Mouse (Mus musculus) cerebellum, adult 9-11 months (tissue): Measurements from ENCODE around the gene Slc6a16.
A peak's percentile ranks its signal among the peaks of the same experiment; 100 is the strongest.
"Not testable (repeated sequence)": the region's sequence is repeated elsewhere in the genome, so short reads cannot be mapped to it uniquely, and the experiment has no call there.

ENCODE experiments used
- DNase-seq: peaks from one replicate; pipeline ENCODE4 v3.0.0; 2022

Slc6a16 gene

GRCm38 (mm10) chr7:45255822-45256221 is 14.9 kb downstream of the Slc6a16 start:
- not testable (repeated sequence) for DNase-seq

- DNase-seq: no peak
Observed at GRCm38 (mm10) chr7:45257063-45257840, 16.4 kb downstream of the Slc6a16 start.

- no peak for DNase-seq
Observed at GRCm38 (mm10) chr7:45259281-45259680, 18.4 kb downstream of the Slc6a16 start.

- no peak for DNase-seq
Observed at GRCm38 (mm10) chr7:45262266-45262665, 21.4 kb downstream of the Slc6a16 start.

- no peak for DNase-seq
Observed at GRCm38 (mm10) chr7:45263006-45263607, 22.2 kb downstream of the Slc6a16 start.

- DNase-seq: no peak
Observed at GRCm38 (mm10) chr7:45264348-45264747, 23.5 kb downstream of the Slc6a16 start.

GRCm38 (mm10) chr7:45265518-45265917 is 24.6 kb downstream of the Slc6a16 start:
- no peak for DNase-seq

GRCm38 (mm10) chr7:45272786-45273412 is 32.0 kb downstream of the Slc6a16 start:
- no peak for DNase-seq

GRCm38 (mm10) chr7:45273672-45274071 is 32.8 kb downstream of the Slc6a16 start:
- DNase-seq: no peak

- peak; percentile 72 for DNase-seq
Observed at GRCm38 (mm10) chr7:45277136-45277760, 36.4 kb downstream of the Slc6a16 start, which contains the start of gene Slc6a21. Gene Slc6a21 (plus strand): TSS chr7:45277513.

GRCm38 (mm10) chr7:45286486-45286885 is 45.6 kb downstream of the Slc6a16 start:
- no peak for DNase-seq

GRCm38 (mm10) chr7:45296626-45297025 is 55.7 kb downstream of the Slc6a16 start:
- DNase-seq: no peak

- no peak for DNase-seq
Observed at GRCm38 (mm10) chr7:45297563-45297962, 56.7 kb downstream of the Slc6a16 start.

- peak; percentile 46 for DNase-seq
Observed at GRCm38 (mm10) chr7:45299752-45300151, 58.9 kb downstream of the Slc6a16 start.

- peak; percentile 64 for DNase-seq
Observed at GRCm38 (mm10) chr7:45300270-45300669, 59.4 kb downstream of the Slc6a16 start.

- no peak for DNase-seq
Observed at GRCm38 (mm10) chr7:45302626-45303025, 61.7 kb downstream of the Slc6a16 start.

GRCm38 (mm10) chr7:45304869-45305268 is 64.0 kb downstream of the Slc6a16 start:
- no peak for DNase-seq

- DNase-seq: peak; percentile 88
Observed at GRCm38 (mm10) chr7:45305275-45305674, 64.4 kb downstream of the Slc6a16 start.

GRCm38 (mm10) chr7:45308551-45309240 is 67.8 kb downstream of the Slc6a16 start:
- no peak for DNase-seq

GRCm38 (mm10) chr7:45309455-45309854 is 68.6 kb downstream of the Slc6a16 start:
- peak; percentile 54 for DNase-seq

- DNase-seq: no peak
Observed at GRCm38 (mm10) chr7:45312023-45312422, 71.1 kb downstream of the Slc6a16 start.

- DNase-seq: no peak
Observed at GRCm38 (mm10) chr7:45312686-45313453, 72.0 kb downstream of the Slc6a16 start.
